In genomic region chr5:64102717-64103075, GRCm38 (mm10) we compare ENCODE assay signal across 14 mouse cellular contexts. TPM values are rescaled to one million over a fixed set of nuclear protein-coding genes. Genes with fewer than 3 reads are reported as not detected.
DNase-seq lines count a peak whose midpoint lies in the region; ATAC-seq and TF ChIP-seq lines count a peak whose summit lies in the region.
"Had no signal": no experiment of that assay in that cellular context is flagged by ENCODE, and none has a peak within 500 bp of the region (broad histone marks: within the 10 kb centered on the region; RNA-seq: fewer than 3 reads in every experiment).

No protein-coding gene starts in this region.

- H3K27me3 ChIP-seq in liver, embryonic 15.5 days: no peaks in the 10 kb centered on the region
- H3K27me3 ChIP-seq in thymus, adult 2 months (ENCODE audit: control insufficient read depth, insufficient read depth, low read length): no peaks in the 10 kb centered on the region
- no peaks in the 10 kb centered on the region for H3K27me3 ChIP-seq in kidney, embryonic 14.5 days (ENCODE audit: control insufficient read depth, insufficient read depth, low read length)
- no peaks in the 10 kb centered on the region for H3K27me3 ChIP-seq in heart, embryonic 12.5 days (replicated peaks)
- H3K27me3 ChIP-seq: midbrain, embryonic 13.5 days; neural tube, embryonic 13.5 days; stomach, embryonic 15.5 days had no signal

- WGBS in liver, embryonic 15.5 days (ENCODE audit: insufficient replicate concordance): 9% methylated on average over 7 of the region's 7 CpGs
- WGBS in thymus, adult 2 months: 10% methylated on average over 7 of the region's 7 CpGs
- WGBS in kidney, embryonic 14.5 days: 77% methylated on average over 7 of the region's 7 CpGs
- WGBS in heart, embryonic 12.5 days: 64% methylated on average over 7 of the region's 7 CpGs

- peak; percentile 85 for ATAC-seq in CD4-positive, CD25-positive, alpha-beta regulatory T cell, adult 4 months
- peak; percentile 40; the same call in 1 of the 2 replicates for ATAC-seq in liver, embryonic 15.5 days (ENCODE audit: insufficient read depth)
- no peak for ATAC-seq in kidney, embryonic 14.5 days (ENCODE audit: low FRiP score, low TSS enrichment)
- ATAC-seq in heart, embryonic 12.5 days (ENCODE audit: insufficient number of reproducible peaks, low FRiP score): no peak
- ATAC-seq: midbrain, embryonic 13.5 days had no signal

- H3K4me1 ChIP-seq in liver, embryonic 15.5 days (replicated peaks): peaks cover 16% of the 10 kb centered on the region
- H3K4me1 ChIP-seq in thymus, adult 2 months (replicated peaks; ENCODE audit: control insufficient read depth, insufficient read depth, low read length): peaks cover 4% of the 10 kb centered on the region
- no peaks in the 10 kb centered on the region for H3K4me1 ChIP-seq in kidney, embryonic 14.5 days (ENCODE audit: control insufficient read depth, insufficient read depth, low read length)
- H3K4me1 ChIP-seq in heart, embryonic 12.5 days (replicated peaks): peaks cover 7% of the 10 kb centered on the region; the same call in 1 of the 2 replicates
- H3K4me1 ChIP-seq: midbrain, embryonic 13.5 days; neural tube, embryonic 13.5 days; stomach, embryonic 15.5 days had no signal

- no peak overlapping the region for H3K9ac ChIP-seq in liver, embryonic 15.5 days
- no peak overlapping the region for H3K9ac ChIP-seq in kidney, embryonic 14.5 days (ENCODE audit: low read depth, low read length)
- H3K9ac ChIP-seq in heart, embryonic 12.5 days: no peak overlapping the region
- H3K9ac ChIP-seq: midbrain, embryonic 13.5 days; neural tube, embryonic 13.5 days; stomach, embryonic 15.5 days had no signal

- peak; percentile 83 for DNase-seq in ZHBTc4 (ENCODE audit: low read depth, low spot score)
- DNase-seq in thymus, adult 2 months: peak; percentile 29
- no peak for DNase-seq in adrenal gland, adult 2 months
- DNase-seq: cerebellum, adult 2 months; gastrocnemius, postnatal 10 days; kidney, postnatal 10 days; lung, adult 18-20 months had no signal

- H3K4me2 ChIP-seq in liver, embryonic 15.5 days: no peak overlapping the region
- H3K4me2 ChIP-seq in kidney, embryonic 14.5 days (replicated peaks; ENCODE audit: low read depth, low read length): no peak overlapping the region
- no peak overlapping the region for H3K4me2 ChIP-seq in heart, embryonic 12.5 days
- H3K4me2 ChIP-seq: midbrain, embryonic 13.5 days; neural tube, embryonic 13.5 days; stomach, embryonic 15.5 days had no signal

- H3K36me3 ChIP-seq in liver, embryonic 15.5 days (replicated peaks): peaks cover 18% of the 10 kb centered on the region; the same call in 1 of the 2 replicates
- H3K36me3 ChIP-seq in thymus, adult 2 months (ENCODE audit: control insufficient read depth, insufficient read depth, low read length): no peaks in the 10 kb centered on the region
- H3K36me3 ChIP-seq in kidney, embryonic 14.5 days (ENCODE audit: control insufficient read depth, insufficient read depth, low read length): peaks cover 39% of the 10 kb centered on the region
- peaks cover 56% of the 10 kb centered on the region for H3K36me3 ChIP-seq in heart, embryonic 12.5 days

- H3K27ac ChIP-seq in liver, embryonic 15.5 days (replicated peaks): no peak overlapping the region
- no peak overlapping the region for H3K27ac ChIP-seq in thymus, adult 2 months (ENCODE audit: control insufficient read depth, insufficient read depth, low read length)
- H3K27ac ChIP-seq in kidney, embryonic 14.5 days (ENCODE audit: low read depth, low read length): no peak overlapping the region
- H3K27ac ChIP-seq in heart, embryonic 12.5 days (ENCODE audit: poor library complexity, severe bottlenecking): no peak overlapping the region
- H3K27ac ChIP-seq: midbrain, embryonic 13.5 days; neural tube, embryonic 13.5 days; stomach, embryonic 15.5 days had no signal

- TF ChIP-seq POLR2A in thymus, adult 2 months (IDR thresholded peaks at IDR 0.05; ENCODE audit: control insufficient read depth, extremely low read depth, insufficient read depth, low read length, poor library complexity): no peak

- no peak for TF ChIP-seq CTCF in thymus, adult 2 months (IDR thresholded peaks at IDR 0.05; ENCODE audit: borderline replicate concordance, control insufficient read depth, extremely low read depth, insufficient read depth, low read length, poor library complexity)

- H3K9me3 ChIP-seq in liver, embryonic 15.5 days (replicated peaks): no peaks in the 10 kb centered on the region
- no peaks in the 10 kb centered on the region for H3K9me3 ChIP-seq in kidney, embryonic 14.5 days (ENCODE audit: control insufficient read depth, low read length)
- no peaks in the 10 kb centered on the region for H3K9me3 ChIP-seq in heart, embryonic 12.5 days (replicated peaks)
- H3K9me3 ChIP-seq: midbrain, embryonic 13.5 days; neural tube, embryonic 13.5 days; stomach, embryonic 15.5 days had no signal

- H3K4me3 ChIP-seq in liver, embryonic 15.5 days (replicated peaks): no peak overlapping the region
- no peak overlapping the region for H3K4me3 ChIP-seq in thymus, adult 2 months (ENCODE audit: control insufficient read depth, insufficient read depth, low read length)
- no peak overlapping the region for H3K4me3 ChIP-seq in kidney, embryonic 14.5 days (ENCODE audit: low read length)
- H3K4me3 ChIP-seq in heart, embryonic 12.5 days: no peak overlapping the region
- H3K4me3 ChIP-seq: midbrain, embryonic 13.5 days; neural tube, embryonic 13.5 days; stomach, embryonic 15.5 days had no signal

RNA-seq across cellular contexts. Expression of gene Pgm2, which starts 9.9 kb away (rescaled TPM):
- polyA plus RNA-seq in CD4-positive, CD25-positive, alpha-beta regulatory T cell, adult 4 months (2017; shearing (Covaris generic)): 10 to 100 TPM; 20.3 to 25.4 TPM
- polyA plus RNA-seq in liver, embryonic 15.5 days (2015; fragmentation: Nextera tagmentation; extraction: Ambion mirVana): 15.1 and 16.8 TPM in 2 replicates
- polyA plus RNA-seq in thymus, adult 2 months (2012; rRNA removed): 9.4 and 10.5 TPM in 2 replicates
- polyA plus RNA-seq in kidney, embryonic 14.5 days (2014; fragmentation: Nextera tagmentation; extraction: Ambion mirVana): 29.0 and 31.8 TPM in 2 replicates
- 10 to 100 TPM; 16.5 to 22.8 TPM for total RNA-seq in adrenal gland, adult 2 months (2021)
- 4.3 TPM in 2 replicates for polyA plus RNA-seq in adrenal gland, adult 2 months (2012; rRNA removed)
- polyA plus RNA-seq in heart, embryonic 12.5 days (2016; fragmentation: Nextera tagmentation; extraction: Ambion mirVana): 20.7 and 21.0 TPM in 2 replicates

RNA-seq across cellular contexts. Expression of gene Tbc1d1, which starts 53.4 kb away (rescaled TPM):
- polyA plus RNA-seq in CD4-positive, CD25-positive, alpha-beta regulatory T cell, adult 4 months (2017; shearing (Covaris generic)): 10 to 100 TPM; 37.0 to 38.7 TPM
- polyA plus RNA-seq in liver, embryonic 15.5 days (2015; fragmentation: Nextera tagmentation; extraction: Ambion mirVana): 5.7 and 6.3 TPM in 2 replicates
- polyA plus RNA-seq in thymus, adult 2 months (2012; rRNA removed): 17.0 and 18.4 TPM in 2 replicates
- polyA plus RNA-seq in kidney, embryonic 14.5 days (2014; fragmentation: Nextera tagmentation; extraction: Ambion mirVana): 26.7 and 39.9 TPM in 2 replicates
- 10 to 100 TPM in 1 of 2 experiments, 1 to 10 TPM in 1; 9.7 to 14.2 TPM for total RNA-seq in adrenal gland, adult 2 months (2021)
- 7.4 and 10.2 TPM in 2 replicates for polyA plus RNA-seq in adrenal gland, adult 2 months (2012; rRNA removed)
- 36.4 and 38.3 TPM in 2 replicates for polyA plus RNA-seq in heart, embryonic 12.5 days (2016; fragmentation: Nextera tagmentation; extraction: Ambion mirVana)

Comparison
In these comparisons a context has a peak if more than half of its experiments do, and no peak if none do; other contexts are left out.
1. ATAC-seq: peak in CD4-positive, CD25-positive, alpha-beta regulatory T cell, adult 4 months (single experiment) and liver, embryonic 15.5 days (single experiment); none in kidney, embryonic 14.5 days (single experiment) and heart, embryonic 12.5 days (single experiment).